Comparison of ENCODE assay signal across 8 mouse cellular contexts in the genomic region with DNA sequence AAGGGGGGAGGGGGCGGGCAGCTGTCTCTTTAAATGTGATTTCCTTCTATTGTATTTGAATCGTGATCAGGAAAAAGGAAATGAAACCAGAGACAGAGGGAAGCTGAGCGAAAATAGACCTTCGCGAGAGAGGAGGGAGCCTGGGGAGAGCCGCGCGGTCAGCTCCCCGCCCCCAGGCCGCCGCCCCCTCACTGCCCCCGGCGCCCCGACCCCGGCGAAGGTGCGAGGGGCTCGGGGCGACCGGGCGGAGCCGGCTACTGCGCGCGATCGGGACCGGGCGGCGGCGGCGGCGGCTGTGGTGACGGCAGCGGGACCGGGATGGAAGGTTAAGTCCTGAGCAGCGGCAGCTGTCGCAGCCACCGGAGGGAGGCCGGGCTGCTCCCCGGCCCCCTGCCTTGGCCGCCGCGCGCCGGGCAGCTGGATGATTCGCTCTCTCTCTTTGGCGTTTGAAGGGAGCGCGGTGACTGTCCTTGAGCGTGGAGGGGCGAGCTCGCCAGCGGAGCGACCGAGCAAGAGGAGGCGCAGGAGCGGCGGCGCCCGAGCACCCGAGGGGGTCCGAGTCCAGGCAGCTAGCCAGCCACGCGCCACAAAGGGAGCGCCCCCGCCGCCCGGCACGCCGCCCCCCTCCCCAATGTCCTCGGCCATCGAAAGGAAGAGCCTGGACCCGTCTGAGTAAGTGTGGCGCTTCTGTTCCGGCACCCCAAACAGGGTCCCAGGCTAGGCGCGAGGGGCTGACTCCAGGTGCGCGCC. TPM values are rescaled to one million over a fixed set of nuclear protein-coding genes. Genes with fewer than 3 reads are reported as not detected.
DNase-seq lines count a peak whose midpoint lies in the region; ATAC-seq and TF ChIP-seq lines count a peak whose summit lies in the region.

No protein-coding gene starts in this region.

- DNase-seq in frontal cortex, adult 2 months (ENCODE audit: extremely low spot score in 1 of 2, low spot score in 1 of 2): no peak
- peak; percentile 29 to 52 for DNase-seq in gastrocnemius, postnatal 4 days (ENCODE audit: low spot score in 2 of 2)
- DNase-seq in spleen, postnatal 14 days (ENCODE audit: low spot score in 2 of 2): peak; percentile 49 to 61

- no peaks in the 10 kb centered on the region for H3K36me3 ChIP-seq in intestine, embryonic 15.5 days
- no peaks in the 10 kb centered on the region for H3K36me3 ChIP-seq in limb, embryonic 15.5 days
- no peaks in the 10 kb centered on the region for H3K36me3 ChIP-seq in midbrain, embryonic 15.5 days (replicated peaks)

- H3K9ac ChIP-seq in intestine, embryonic 15.5 days: peak overlapping the region; percentile 57
- H3K9ac ChIP-seq in limb, embryonic 15.5 days: peak overlapping the region; percentile 39
- peak overlapping the region; percentile 78 for H3K9ac ChIP-seq in midbrain, embryonic 15.5 days

- H3K4me1 ChIP-seq in cortical plate, adult 2 months (ENCODE audit: control insufficient read depth, insufficient read depth, low read length): no peaks in the 10 kb centered on the region; the same call in 1 of the 2 replicates
- peaks cover 11% of the 10 kb centered on the region for H3K4me1 ChIP-seq in intestine, embryonic 15.5 days (replicated peaks)
- H3K4me1 ChIP-seq in limb, embryonic 15.5 days: peaks cover 17% of the 10 kb centered on the region
- peaks cover 17% of the 10 kb centered on the region for H3K4me1 ChIP-seq in midbrain, embryonic 15.5 days

- no peaks in the 10 kb centered on the region for H3K9me3 ChIP-seq in intestine, embryonic 15.5 days
- no peaks in the 10 kb centered on the region for H3K9me3 ChIP-seq in limb, embryonic 15.5 days
- no peaks in the 10 kb centered on the region for H3K9me3 ChIP-seq in midbrain, embryonic 15.5 days

- under 1% methylated on average over 72 of the region's 79 CpGs for WGBS in intestine, embryonic 15.5 days
- under 1% methylated on average over 73 of the region's 79 CpGs for WGBS in limb, embryonic 15.5 days
- WGBS in midbrain, embryonic 15.5 days: under 1% methylated on average over 48 of the region's 79 CpGs

- TF ChIP-seq POLR2A in cortical plate, adult 2 months (IDR thresholded peaks at IDR 0.05; ENCODE audit: extremely low read depth, insufficient read depth, low read length): no peak

- peaks cover 24% of the 10 kb centered on the region for H3K27me3 ChIP-seq in intestine, embryonic 15.5 days (replicated peaks)
- H3K27me3 ChIP-seq in limb, embryonic 15.5 days: peaks cover 35% of the 10 kb centered on the region
- H3K27me3 ChIP-seq in midbrain, embryonic 15.5 days (replicated peaks): no peaks in the 10 kb centered on the region

- H3K27ac ChIP-seq in cortical plate, adult 2 months (ENCODE audit: insufficient read depth, low read length): peak overlapping the region; percentile 70
- 0 out of 2 replicates have a peak overlapping the region, but pooled peaks have one; percentile 32 for H3K27ac ChIP-seq in intestine, embryonic 15.5 days
- H3K27ac ChIP-seq in limb, embryonic 15.5 days: peak overlapping the region; percentile 52
- peak overlapping the region; percentile 89 for H3K27ac ChIP-seq in midbrain, embryonic 15.5 days

- peak; percentile 42 for ATAC-seq in frontal cortex, adult (ENCODE audit: low TSS enrichment)
- peak; percentile 72 for ATAC-seq in intestine, embryonic 15.5 days
- peak; percentile 69; the same call in 1 of the 2 replicates for ATAC-seq in limb, embryonic 15.5 days (ENCODE audit: insufficient number of reproducible peaks, low FRiP score, low TSS enrichment, low read depth)
- peak; percentile 75 for ATAC-seq in midbrain, embryonic 15.5 days (replicated peaks)

- H3K4me3 ChIP-seq in cortical plate, adult 2 months (ENCODE audit: insufficient read depth, low read length): peak overlapping the region; percentile 53
- peak overlapping the region; percentile 81 for H3K4me3 ChIP-seq in intestine, embryonic 15.5 days (replicated peaks)
- peak overlapping the region; percentile 71 for H3K4me3 ChIP-seq in limb, embryonic 15.5 days
- peak overlapping the region; percentile 85 for H3K4me3 ChIP-seq in midbrain, embryonic 15.5 days

- TF ChIP-seq CTCF in cortical plate, adult 2 months (IDR thresholded peaks at IDR 0.05; ENCODE audit: extremely low read depth, insufficient read depth, low read length): no peak

- H3K4me2 ChIP-seq in intestine, embryonic 15.5 days (replicated peaks): peak overlapping the region; percentile 99
- peak overlapping the region; percentile 96 for H3K4me2 ChIP-seq in limb, embryonic 15.5 days
- H3K4me2 ChIP-seq in midbrain, embryonic 15.5 days: peak overlapping the region; percentile 95

RNA-seq across cellular contexts. Expression of a gene that starts 12.4 kb away (rescaled TPM):
- polyA plus RNA-seq in frontal cortex, adult 2 months (2012; rRNA removed): 31.1 and 32.8 TPM in 2 replicates
- 22.7 and 29.2 TPM in 2 replicates for polyA plus RNA-seq in cortical plate, adult 2 months (2012; rRNA removed)
- total RNA-seq in gastrocnemius, postnatal 4 days (2021): 10 to 100 TPM; 21.2 to 23.2 TPM
- 18.2 and 23.5 TPM in 2 replicates for polyA plus RNA-seq in intestine, embryonic 15.5 days (2015; fragmentation: Nextera tagmentation; extraction: Ambion mirVana)
- polyA plus RNA-seq in limb, embryonic 15.5 days (2015; fragmentation: Nextera tagmentation; extraction: Ambion mirVana): 16.4 and 18.7 TPM in 2 replicates
- 32.0 and 33.6 TPM in 2 replicates for polyA plus RNA-seq in midbrain, embryonic 15.5 days (2015; fragmentation: Nextera tagmentation; extraction: Ambion mirVana)

RNA-seq across cellular contexts. Expression of a gene that starts 57.3 kb away (rescaled TPM):
- 50.2 and 53.9 TPM in 2 replicates for polyA plus RNA-seq in frontal cortex, adult 2 months (2012; rRNA removed)
- 55.0 and 55.4 TPM in 2 replicates for polyA plus RNA-seq in cortical plate, adult 2 months (2012; rRNA removed)
- total RNA-seq in gastrocnemius, postnatal 4 days (2021): 10 to 100 TPM; 41.4 to 47.0 TPM
- 50.9 and 51.6 TPM in 2 replicates for polyA plus RNA-seq in intestine, embryonic 15.5 days (2015; fragmentation: Nextera tagmentation; extraction: Ambion mirVana)
- 52.0 and 53.5 TPM in 2 replicates for polyA plus RNA-seq in limb, embryonic 15.5 days (2015; fragmentation: Nextera tagmentation; extraction: Ambion mirVana)
- 73.4 and 76.2 TPM in 2 replicates for polyA plus RNA-seq in midbrain, embryonic 15.5 days (2015; fragmentation: Nextera tagmentation; extraction: Ambion mirVana)

RNA-seq across cellular contexts. Expression of a gene that starts 57.9 kb away (rescaled TPM):
- not detected in 2 replicates for polyA plus RNA-seq in frontal cortex, adult 2 months (2012; rRNA removed)
- not detected in 2 replicates for polyA plus RNA-seq in cortical plate, adult 2 months (2012; rRNA removed)
- total RNA-seq in gastrocnemius, postnatal 4 days (2021): not detected
- polyA plus RNA-seq in intestine, embryonic 15.5 days (2015; fragmentation: Nextera tagmentation; extraction: Ambion mirVana): 1.4 and 1.9 TPM in 2 replicates
- 2.3 TPM in 2 replicates for polyA plus RNA-seq in limb, embryonic 15.5 days (2015; fragmentation: Nextera tagmentation; extraction: Ambion mirVana)
- 3.7 and 3.8 TPM in 2 replicates for polyA plus RNA-seq in midbrain, embryonic 15.5 days (2015; fragmentation: Nextera tagmentation; extraction: Ambion mirVana)

Comparison
In these comparisons a context has a peak if more than half of its experiments do, and no peak if none do; other contexts are left out.
1. DNase-seq: peak in gastrocnemius, postnatal 4 days (2 of 2) and spleen, postnatal 14 days (2 of 2); none in frontal cortex, adult 2 months (0 of 2).
2. H3K27ac ChIP-seq: peak in every context shown above with its lines; median percentile 89 in midbrain, embryonic 15.5 days; 70 in cortical plate, adult 2 months; 52 in limb, embryonic 15.5 days; 32 in intestine, embryonic 15.5 days.
3. Peak in every context shown above with its lines, with median percentiles within 50 percentile points of each other: ATAC-seq, H3K4me3 ChIP-seq, H3K4me2 ChIP-seq and H3K9ac ChIP-seq.